Mouse (Mus musculus) ovary, postnatal 10 days (tissue): ENCODE measurements around the gene Gm49405.
A peak's percentile ranks its signal among the peaks of the same experiment; 100 is the strongest.

Experiments used
- DNase-seq: peaks from one replicate; pipeline ENCODE4 v3.0.0; 2022; ENCODE audit warnings: low spot score

Gm49405 gene

GRCm38 (mm10) chr19:4051741-4052515 is 51.5 kb downstream of the Gm49405 start:
- peak; percentile 39 for DNase-seq

- DNase-seq: no peak
These were observed 52.1 kb downstream of the Gm49405 start for GRCm38 (mm10) chr19:4052516-4053030.

- DNase-seq: no peak
These were observed 54.2 kb downstream of the Gm49405 start for GRCm38 (mm10) chr19:4054613-4055012.
